Comparison of ENCODE assay signal across 21 mouse cellular contexts in genomic region chr17:84620076-84620475, GRCm38 (mm10). TPM values are rescaled to one million over a fixed set of nuclear protein-coding genes. Genes with fewer than 3 reads are reported as not detected.
DNase-seq lines count a peak whose midpoint lies in the region; ATAC-seq and TF ChIP-seq lines count a peak whose summit lies in the region.
"Had no signal": no experiment of that assay in that cellular context is flagged by ENCODE, and none has a peak within 500 bp of the region (broad histone marks: within the 10 kb centered on the region; RNA-seq: fewer than 3 reads in every experiment).

No protein-coding gene starts in this region.

- H3K27ac ChIP-seq in liver, embryonic 16.5 days (ENCODE audit: low read length) = peak overlapping the region; percentile 25; the same call in 1 of the 2 replicates
- no peak overlapping the region for H3K27ac ChIP-seq in liver, embryonic 12.5 days
- 0 out of 2 replicates have a peak overlapping the region, but pooled peaks have one; percentile 21 for H3K27ac ChIP-seq in spleen, adult 2 months (ENCODE audit: insufficient read depth, low read length)
- H3K27ac ChIP-seq in limb, embryonic 10.5 days = 0 out of 2 replicates have a peak overlapping the region, but pooled peaks have one; percentile 16
- H3K27ac ChIP-seq: embryonic facial prominence, embryonic 12.5 days; forebrain, embryonic 15.5 days; hindbrain, embryonic 13.5 days had no signal

- H3K9me3 ChIP-seq in liver, embryonic 16.5 days (replicated peaks; ENCODE audit: control insufficient read depth, low read length) = no peaks in the 10 kb centered on the region
- H3K9me3 ChIP-seq in liver, embryonic 12.5 days (replicated peaks) = no peaks in the 10 kb centered on the region
- peaks cover 9% of the 10 kb centered on the region; the same call in 1 of the 2 replicates for H3K9me3 ChIP-seq in limb, embryonic 10.5 days (replicated peaks)
- H3K9me3 ChIP-seq: forebrain, embryonic 15.5 days; hindbrain, embryonic 13.5 days; liver, embryonic 15.5 days had no signal

- TF ChIP-seq POLR2A in spleen, adult 2 months (IDR thresholded peaks at IDR 0.05; ENCODE audit: low read depth, low read length) = no peak

- H3K27me3 ChIP-seq in liver, embryonic 16.5 days (ENCODE audit: control insufficient read depth, insufficient read depth, low read depth, low read length) = no peaks in the 10 kb centered on the region
- H3K27me3 ChIP-seq in liver, embryonic 12.5 days (replicated peaks) = no peaks in the 10 kb centered on the region
- H3K27me3 ChIP-seq in spleen, adult 2 months (ENCODE audit: control insufficient read depth, insufficient read depth, low read length) = no peaks in the 10 kb centered on the region
- no peaks in the 10 kb centered on the region for H3K27me3 ChIP-seq in limb, embryonic 10.5 days (ENCODE audit: low read depth, poor library complexity, severe bottlenecking)
- H3K27me3 ChIP-seq: embryonic facial prominence, embryonic 12.5 days; forebrain, embryonic 15.5 days; hindbrain, embryonic 13.5 days; liver, embryonic 15.5 days; Patski had no signal

- DNase-seq in spleen, adult 2 months (ENCODE audit: low read depth in 1 of 2, low spot score in 2 of 2) = no peak
- no peak for DNase-seq in spleen, postnatal 36 days (ENCODE audit: low spot score in 2 of 2)
- DNase-seq in limb, embryonic 10.5 days (ENCODE audit: low spot score) = no peak
- DNase-seq in kidney, adult 11 months = no peak
- DNase-seq in thymus, adult 18-20 months = no peak
- DNase-seq: adrenal gland, adult 8-10 months; cerebellum, adult 9-11 months; gastrocnemius, postnatal 25 days; heart, postnatal 10 days; kidney, adult 2 months; kidney, postnatal 25 days; right cerebral cortex, postnatal 25 days; thymus, postnatal 4 days had no signal

- ATAC-seq in liver, embryonic 16.5 days (ENCODE audit: low read depth) = no peak
- no peak for ATAC-seq in liver, embryonic 12.5 days
- ATAC-seq: forebrain, embryonic 15.5 days; Patski had no signal

- no peak for TF ChIP-seq CTCF in spleen, adult 2 months (IDR thresholded peaks at IDR 0.05; ENCODE audit: extremely low read depth, insufficient read depth, insufficient read length, insufficient replicate concordance)

- no peaks in the 10 kb centered on the region for H3K36me3 ChIP-seq in liver, embryonic 16.5 days (ENCODE audit: control insufficient read depth, insufficient read depth)
- no peaks in the 10 kb centered on the region for H3K36me3 ChIP-seq in liver, embryonic 12.5 days
- no peaks in the 10 kb centered on the region for H3K36me3 ChIP-seq in spleen, adult 2 months (ENCODE audit: control insufficient read depth, insufficient read depth, low read length)
- 0 out of 2 replicates have a peak, but pooled peaks cover 8% of the 10 kb centered on the region for H3K36me3 ChIP-seq in limb, embryonic 10.5 days
- H3K36me3 ChIP-seq: embryonic facial prominence, embryonic 12.5 days; forebrain, embryonic 15.5 days; hindbrain, embryonic 13.5 days; liver, embryonic 15.5 days had no signal

- no peak overlapping the region for H3K4me2 ChIP-seq in liver, embryonic 16.5 days (ENCODE audit: low read depth, low read length)
- H3K4me2 ChIP-seq in liver, embryonic 12.5 days = no peak overlapping the region
- H3K4me2 ChIP-seq: embryonic facial prominence, embryonic 12.5 days; forebrain, embryonic 15.5 days; hindbrain, embryonic 13.5 days; liver, embryonic 15.5 days had no signal

- H3K4me1 ChIP-seq in liver, embryonic 16.5 days (ENCODE audit: control insufficient read depth, low read depth, low read length) = no peaks in the 10 kb centered on the region
- H3K4me1 ChIP-seq in liver, embryonic 12.5 days = no peaks in the 10 kb centered on the region
- no peaks in the 10 kb centered on the region; the same call in 1 of the 2 replicates for H3K4me1 ChIP-seq in spleen, adult 2 months (ENCODE audit: control insufficient read depth, insufficient read depth, insufficient read length)
- peaks cover 24% of the 10 kb centered on the region for H3K4me1 ChIP-seq in limb, embryonic 10.5 days
- H3K4me1 ChIP-seq: embryonic facial prominence, embryonic 12.5 days; forebrain, embryonic 15.5 days; hindbrain, embryonic 13.5 days; liver, embryonic 15.5 days had no signal

- no peak overlapping the region for H3K9ac ChIP-seq in liver, embryonic 16.5 days (ENCODE audit: low read depth, low read length)
- H3K9ac ChIP-seq in liver, embryonic 12.5 days = no peak overlapping the region
- H3K9ac ChIP-seq: embryonic facial prominence, embryonic 12.5 days; forebrain, embryonic 15.5 days; hindbrain, embryonic 13.5 days; liver, embryonic 15.5 days had no signal

- no peak overlapping the region for H3K4me3 ChIP-seq in liver, embryonic 16.5 days (ENCODE audit: low read depth, low read length)
- no peak overlapping the region for H3K4me3 ChIP-seq in liver, embryonic 12.5 days
- H3K4me3 ChIP-seq in spleen, adult 2 months (ENCODE audit: extremely low read depth, insufficient read depth, insufficient read length) = no peak overlapping the region; the same call in 1 of the 2 replicates
- H3K4me3 ChIP-seq in limb, embryonic 10.5 days = no peak overlapping the region
- H3K4me3 ChIP-seq: embryonic facial prominence, embryonic 12.5 days; forebrain, embryonic 15.5 days; hindbrain, embryonic 13.5 days; liver, embryonic 15.5 days had no signal

- 50% methylated on average over 3 of the region's 3 CpGs for WGBS in liver, embryonic 16.5 days (ENCODE audit: insufficient replicate concordance)
- 75% methylated on average over 3 of the region's 3 CpGs for WGBS in liver, embryonic 12.5 days (ENCODE audit: insufficient replicate concordance)
- WGBS in spleen, adult 2 months = 91% methylated on average over 3 of the region's 3 CpGs
- WGBS in limb, embryonic 10.5 days = 83% methylated on average over 3 of the region's 3 CpGs

RNA-seq across cellular contexts. Expression of gene Dync2li1, which starts 6.2 kb away (rescaled TPM):
- 1.7 and 2.5 TPM in 2 replicates for polyA plus RNA-seq in liver, embryonic 16.5 days (2015; fragmentation: Nextera tagmentation; extraction: Ambion mirVana)
- polyA plus RNA-seq in liver, embryonic 12.5 days (2016; fragmentation: Nextera tagmentation; extraction: Ambion mirVana) = 3.3 and 4.2 TPM in 2 replicates
- 0.48 and 0.71 TPM in 2 replicates for polyA plus RNA-seq in spleen, adult 2 months (2012; rRNA removed)
- 25.5 and 33.4 TPM in 2 replicates for polyA plus RNA-seq in limb, embryonic 10.5 days (2016; fragmentation: Nextera tagmentation; extraction: Ambion mirVana)

RNA-seq across cellular contexts. Expression of gene Abcg8, which starts 56.0 kb away (rescaled TPM):
- 0.55 and 0.58 TPM in 2 replicates for polyA plus RNA-seq in liver, embryonic 16.5 days (2015; fragmentation: Nextera tagmentation; extraction: Ambion mirVana)
- polyA plus RNA-seq in liver, embryonic 12.5 days (2016; fragmentation: Nextera tagmentation; extraction: Ambion mirVana) = 0.14 and 0.28 TPM in 2 replicates
- 0.06 TPM in 1 of 2 replicates, not detected in the other for polyA plus RNA-seq in spleen, adult 2 months (2012; rRNA removed)
- 0.10 and 0.11 TPM in 2 replicates for polyA plus RNA-seq in limb, embryonic 10.5 days (2016; fragmentation: Nextera tagmentation; extraction: Ambion mirVana)
- polyA plus RNA-seq: cortical plate, adult 2 months had no signal
